Comparison of ENCODE assay signal across 8 mouse cellular contexts in the genomic region with DNA sequence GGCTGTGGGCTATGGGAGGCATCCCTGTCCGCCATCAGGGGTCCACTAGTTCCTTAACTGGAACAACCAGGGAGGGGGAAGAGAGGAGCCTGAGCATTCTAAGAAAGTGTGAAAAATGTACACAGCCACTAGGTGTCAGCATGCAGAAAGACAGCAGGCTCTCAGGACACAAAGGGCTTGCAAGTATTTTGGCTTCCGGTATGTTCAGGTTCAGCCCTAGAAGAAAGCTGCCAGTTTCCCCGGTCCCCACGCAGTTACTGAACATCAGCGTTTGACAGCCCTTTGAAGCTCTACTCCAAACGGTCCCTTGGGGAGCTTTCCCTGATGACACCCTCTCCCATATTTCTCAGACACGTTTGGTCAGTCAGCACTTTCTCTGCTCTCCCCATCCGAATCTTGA.
DNase-seq lines count a peak whose midpoint lies in the region; ATAC-seq lines count a peak whose summit lies in the region.

No protein-coding gene starts in this region.

- peak; percentile 90 for DNase-seq in MEL-GATA-1-ER (ENCODE audit: extremely low read depth, low read depth)
- peak; percentile 3 to 7 for DNase-seq in cerebellum, adult 18-20 months
- peak; percentile 31 for DNase-seq in hindlimb bud, embryonic 11.5 days (ENCODE audit: extremely low spot score, low read depth, low spot score)
- peak; percentile 47 to 59 for DNase-seq in left cerebral cortex, adult 18-20 months (ENCODE audit: low spot score in 2 of 2)
- DNase-seq in lung, postnatal 25 days (ENCODE audit: low spot score) = peak; percentile 59
- peak; percentile 84 for DNase-seq in retina, postnatal 1 day
- DNase-seq in urinary bladder, postnatal 25 days (ENCODE audit: low spot score) = peak; percentile 19

- peak; percentile 97 for ATAC-seq in frontal cortex, adult (ENCODE audit: low TSS enrichment)

Comparison
In these comparisons a context has a peak if more than half of its experiments do, and no peak if none do; other contexts are left out.
1. Peak in every context shown above with its lines: DNase-seq and ATAC-seq.
2. DNase-seq: peak in every context shown above with its lines; median percentile 90 in MEL-GATA-1-ER; 84 in retina, postnatal 1 day; 59 in lung, postnatal 25 days; 53 in left cerebral cortex, adult 18-20 months; 31 in hindlimb bud, embryonic 11.5 days; 19 in urinary bladder, postnatal 25 days; 5 in cerebellum, adult 18-20 months.